Mouse (Mus musculus) megakaryocyte, embryonic 14.5 days (primary cell): Measurements from ENCODE around the gene Ankrd11. TPM values are rescaled to one million over a fixed set of nuclear protein-coding genes. Genes with fewer than 3 reads are reported as not detected.
A peak's percentile ranks its signal among the peaks of the same experiment; 100 is the strongest.

Experiments used
- H3K27me3 ChIP-seq: replicated peaks from 2 replicates; pipeline ENCODE3; 2012; ENCODE audit warnings: inconsistent platforms
- H3K36me3 ChIP-seq: replicated peaks from 2 replicates; pipeline ENCODE3; 2012; ENCODE audit warnings: low read length, inconsistent platforms, mixed read lengths
- H3K4me1 ChIP-seq: 2 replicates; pipeline ENCODE4 v1.6.1; 2012; ENCODE audit warnings: inconsistent platforms
- H3K4me3 ChIP-seq: replicated peaks from 2 replicates; pipeline ENCODE3; 2012; ENCODE audit warnings: moderate library complexity, mild to moderate bottlenecking, inconsistent platforms
- H3K9me3 ChIP-seq: 2 replicates; pipeline ENCODE4 v1.6.1; 2012; ENCODE audit warnings: inconsistent platforms
- FLI1 ChIP-seq: IDR thresholded peaks from 2 replicates; pipeline ENCODE4 v1.6.1; 2012; ENCODE audit warnings: low read length, inconsistent platforms, mixed read lengths
- GATA1 ChIP-seq: IDR thresholded peaks from 3 replicates; pipeline ENCODE4 v1.6.1; 2012; ENCODE audit warnings: mixed read lengths, low read length, inconsistent platforms, borderline replicate concordance
- polyA plus RNA-seq: library from polyadenylated mRNA; stranded (reverse); fragments of >175 nt; gene quantifications from 2 replicates; pipeline ENCODE4 v1.2.3, GENCODE M21; 2012; ENCODE audit warnings: low replicate concordance; ENCODE audit not compliant: insufficient read depth

The Ankrd11 gene
- polyA plus RNA-seq, 1 experiment: 49.4 TPM

- Histone ChIP-seq H3K9me3 (no peaks in the 10 kb centered on the region), H3K27me3 (no peaks in the 10 kb centered on the region), H3K4me1 (peaks cover 40% of the 10 kb centered on the region), H3K36me3 (peaks cover 99% of the 10 kb centered on the region), H3K4me3 (no peak overlapping the region)
- TF ChIP-seq GATA1 (no peak), FLI1 (no peak)
Observed at GRCm38 (mm10) chr8:122896317-122896716, 145.8 kb downstream of the Ankrd11 start.

GRCm38 (mm10) chr8:122893451-122893850 lies 148.6 kb downstream of the Ankrd11 start:
- no peaks in the 10 kb centered on the region for H3K9me3 ChIP-seq
- H3K4me1 ChIP-seq: peaks cover 15% of the 10 kb centered on the region
- no peak for TF ChIP-seq FLI1
- TF ChIP-seq GATA1: no peak
- peaks cover 99% of the 10 kb centered on the region for H3K36me3 ChIP-seq
- no peaks in the 10 kb centered on the region for H3K27me3 ChIP-seq
- H3K4me3 ChIP-seq: no peak overlapping the region

GRCm38 (mm10) chr8:122891440-122891839 lies 150.6 kb downstream of the Ankrd11 start:
- TF ChIP-seq GATA1 (no peak), FLI1 (no peak)
- Histone ChIP-seq H3K4me1 (no peaks in the 10 kb centered on the region; the same call in 1 of the 2 replicates), H3K9me3 (no peaks in the 10 kb centered on the region), H3K27me3 (no peaks in the 10 kb centered on the region), H3K4me3 (no peak overlapping the region), H3K36me3 (peaks cover 99% of the 10 kb centered on the region)

- TF ChIP-seq GATA1 (no peak), FLI1 (no peak)
- H3K36me3 ChIP-seq: peaks cover 84% of the 10 kb centered on the region
Observed at GRCm38 (mm10) chr8:122883671-122884070, 158.4 kb downstream of the Ankrd11 start.

GRCm38 (mm10) chr8:122880302-122880701 lies 161.8 kb downstream of the Ankrd11 start:
- Histone ChIP-seq H3K9me3 (no peaks in the 10 kb centered on the region), H3K36me3 (peaks cover 50% of the 10 kb centered on the region), H3K4me3 (no peak overlapping the region), H3K27me3 (peaks cover 3% of the 10 kb centered on the region), H3K4me1 (peaks cover 17% of the 10 kb centered on the region; the same call in 1 of the 2 replicates)
- no peak for TF ChIP-seq FLI1
- TF ChIP-seq GATA1: no peak

More at GRCm38 (mm10) chr8:122883671-122884070, 158.4 kb downstream of the Ankrd11 start:
- H3K4me3 ChIP-seq: no peak overlapping the region
- H3K9me3 ChIP-seq: no peaks in the 10 kb centered on the region
- H3K4me1 ChIP-seq: peaks cover 15% of the 10 kb centered on the region; the same call in 1 of the 2 replicates
- no peaks in the 10 kb centered on the region for H3K27me3 ChIP-seq

DNA sequence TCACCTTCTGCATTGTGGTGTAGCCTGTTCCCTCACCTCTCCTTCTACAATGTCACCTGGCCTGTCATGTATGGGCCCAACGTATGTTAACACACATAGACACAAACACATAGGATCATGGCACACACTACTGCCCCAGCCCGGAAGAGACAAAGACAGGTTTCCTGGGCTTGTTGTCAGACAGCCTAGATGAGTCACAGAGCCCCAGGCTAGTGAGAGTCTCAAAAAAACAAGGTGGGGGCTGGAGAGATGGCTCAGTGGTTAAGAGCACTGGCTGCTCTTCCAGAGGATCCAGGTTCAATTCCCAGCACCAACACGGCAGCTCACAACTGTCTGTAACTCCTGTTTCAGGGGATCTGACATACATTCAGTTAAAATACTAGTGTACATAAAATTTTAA lies 163.8 kb downstream of the Ankrd11 start:
- H3K27me3 ChIP-seq: peaks cover 6% of the 10 kb centered on the region
- H3K9me3 ChIP-seq: no peaks in the 10 kb centered on the region
- H3K4me1 ChIP-seq: peaks cover 17% of the 10 kb centered on the region; the same call in 1 of the 2 replicates
- H3K36me3 ChIP-seq: peaks cover 31% of the 10 kb centered on the region
- no peak overlapping the region for H3K4me3 ChIP-seq
- no peak for TF ChIP-seq GATA1
- TF ChIP-seq FLI1: no peak

GRCm38 (mm10) chr8:122875186-122875585 lies 166.9 kb downstream of the Ankrd11 start:
- Histone ChIP-seq H3K36me3 (peaks cover 6% of the 10 kb centered on the region), H3K27me3 (peaks cover 12% of the 10 kb centered on the region), H3K9me3 (no peaks in the 10 kb centered on the region), H3K4me1 (peaks cover 16% of the 10 kb centered on the region), H3K4me3 (no peak overlapping the region)
- TF ChIP-seq FLI1: no peak
- no peak for TF ChIP-seq GATA1

GRCm38 (mm10) chr8:122873171-122873570 lies 168.9 kb downstream of the Ankrd11 start:
- H3K4me3 ChIP-seq: no peak overlapping the region
- H3K4me1 ChIP-seq: peaks cover 17% of the 10 kb centered on the region
- no peaks in the 10 kb centered on the region for H3K36me3 ChIP-seq
- TF ChIP-seq FLI1: no peak
- TF ChIP-seq GATA1: no peak
- no peaks in the 10 kb centered on the region for H3K9me3 ChIP-seq
- peaks cover 20% of the 10 kb centered on the region for H3K27me3 ChIP-seq

GRCm38 (mm10) chr8:122871663-122872062 lies 170.4 kb downstream of the Ankrd11 start:
- Histone ChIP-seq H3K9me3 (no peaks in the 10 kb centered on the region), H3K4me1 (peaks cover 17% of the 10 kb centered on the region)
- TF ChIP-seq GATA1 (no peak), FLI1 (no peak)

DNA sequence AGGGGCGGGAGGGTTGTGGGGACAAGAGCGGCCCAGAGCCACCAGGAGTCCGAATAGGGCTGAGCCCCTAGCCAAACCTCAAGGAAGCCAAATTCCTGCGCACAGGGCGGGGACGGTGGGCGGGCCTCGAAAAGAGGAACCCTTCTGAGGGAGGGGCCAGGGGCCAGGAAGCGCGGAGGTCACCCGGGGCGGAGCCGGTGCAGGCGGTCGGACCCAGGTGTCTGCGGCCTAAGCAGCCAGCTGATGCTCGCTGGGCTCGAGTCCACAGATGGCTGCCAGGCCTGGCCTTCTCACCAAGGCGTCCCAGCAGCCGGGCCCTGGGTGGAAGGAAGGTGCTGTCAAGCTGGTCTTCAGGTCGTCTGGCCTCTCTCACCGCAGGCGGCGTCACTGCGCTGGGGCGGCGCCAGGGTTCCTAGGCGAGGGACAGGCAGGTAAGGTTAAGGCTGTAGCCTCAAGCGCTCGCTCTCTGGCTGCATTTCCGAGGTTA lies 171.7 kb downstream of the Ankrd11 start:
- Histone ChIP-seq H3K27me3 (peaks cover 42% of the 10 kb centered on the region), H3K36me3 (no peaks in the 10 kb centered on the region), H3K4me3 (peak overlapping the region; percentile 88), H3K9me3 (no peaks in the 10 kb centered on the region), H3K4me1 (peaks cover 28% of the 10 kb centered on the region)
- no peak for TF ChIP-seq FLI1
- no peak for TF ChIP-seq GATA1

More at GRCm38 (mm10) chr8:122871663-122872062, 170.4 kb downstream of the Ankrd11 start:
- H3K4me3 ChIP-seq: no peak overlapping the region
- H3K36me3 ChIP-seq: no peaks in the 10 kb centered on the region
- H3K27me3 ChIP-seq: peaks cover 31% of the 10 kb centered on the region
